Mouse (Mus musculus): ENCODE data around the gene Gramd4. TPM values are rescaled to one million over a fixed set of nuclear protein-coding genes. Genes with fewer than 3 reads are reported as not detected.
A peak's percentile ranks its signal among the peaks of the same experiment; 100 is the strongest.

The Gramd4 gene
- total RNA-seq (2014; rRNA removed; ENCODE audit: low replicate concordance) (31.8 and 35.0 TPM in 2 replicates), polyA plus RNA-seq (2015; fragmentation: Nextera tagmentation; extraction: Ambion mirVana) (15.4 and 16.2 TPM in 2 replicates)

DNA sequence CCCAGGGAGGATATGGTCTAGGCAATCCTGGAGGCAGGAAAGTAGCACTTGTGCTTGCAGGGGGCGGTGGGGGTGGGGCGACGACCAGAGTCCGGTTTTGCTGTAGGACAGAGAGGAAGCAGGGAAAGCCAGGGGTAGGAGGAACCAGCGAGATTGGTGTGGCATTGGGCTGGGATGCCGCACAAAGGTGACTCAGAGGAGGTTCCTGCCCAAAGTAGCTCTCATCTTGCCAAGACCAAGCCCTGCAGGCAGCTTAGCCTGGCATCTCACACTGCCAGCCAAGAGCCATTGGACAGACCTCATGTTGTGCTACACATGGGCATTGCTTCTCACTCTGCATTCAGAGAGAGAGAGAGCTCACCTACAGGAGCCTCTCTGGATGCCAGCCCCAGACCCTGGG is at the start of gene Gramd4:
TSS of gene Gramd4 (plus strand) at position 283 of the 400 bp plus-strand sequence.
- H3K27me3 ChIP-seq (ENCODE audit: control insufficient read depth, insufficient read depth, low read length) = no peaks in the 10 kb centered on the region
- H3K9me3 ChIP-seq (replicated peaks; ENCODE audit: control insufficient read depth, low read length) = no peaks in the 10 kb centered on the region
- H3K27ac ChIP-seq (ENCODE audit: low read depth) = peak within 1 kb of the TSS; percentile 87
- ATAC-seq (ENCODE audit: insufficient read depth, low read depth) = no peak
- TF ChIP-seq CTCF (IDR thresholded peaks at IDR 0.05; ENCODE audit: low read depth) = no peak
- TF ChIP-seq EP300 (IDR thresholded peaks at IDR 0.05; ENCODE audit: low read depth) = no peak
- no peak for DNase-seq (ENCODE audit: low spot score)
- peak within 1 kb of the TSS; percentile 94 for H3K4me2 ChIP-seq (ENCODE audit: low read depth, low read length)
- peak within 1 kb of the TSS; percentile 89 for H3K4me3 ChIP-seq (ENCODE audit: low read depth, low read length)
- WGBS = 22% methylated on average over 6 of the region's 6 CpGs
- H3K36me3 ChIP-seq (replicated peaks; ENCODE audit: control insufficient read depth, insufficient read depth, low read length) = no peaks in the 10 kb centered on the region
- H3K9ac ChIP-seq (replicated peaks; ENCODE audit: low read depth, low read length) = peak within 1 kb of the TSS; percentile 90
- H3K4me1 ChIP-seq (ENCODE audit: control insufficient read depth, insufficient read depth) = peaks cover 37% of the 10 kb centered on the region

DNA sequence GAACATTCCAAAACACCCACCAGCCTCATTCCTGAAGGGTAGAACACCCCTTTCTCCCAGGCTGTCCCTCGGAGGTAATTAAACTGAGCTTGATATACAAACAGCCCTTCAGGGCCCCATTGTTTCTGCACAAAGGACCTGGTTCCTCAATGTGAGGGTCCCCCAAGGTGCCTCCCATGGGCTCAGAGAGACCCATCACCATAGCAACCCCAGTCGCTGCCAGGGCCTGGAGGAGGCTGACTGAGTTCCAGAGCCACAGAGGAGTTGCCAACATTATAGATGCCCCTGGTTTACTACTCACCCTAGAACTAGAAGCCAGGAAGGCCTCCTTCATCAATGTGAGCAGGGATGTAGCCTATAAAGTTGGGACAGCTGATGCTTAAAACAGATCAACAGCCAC is 44.4 kb upstream of the Gramd4 start:
- no peak for TF ChIP-seq EP300 (IDR thresholded peaks at IDR 0.05; ENCODE audit: low read depth)
- TF ChIP-seq CTCF (IDR thresholded peaks at IDR 0.05; ENCODE audit: low read depth) = no peak
- ATAC-seq (ENCODE audit: insufficient read depth, low read depth) = no peak
- no peaks in the 10 kb centered on the region for H3K36me3 ChIP-seq (replicated peaks; ENCODE audit: control insufficient read depth, insufficient read depth, low read length)
- 49% methylated on average over 2 of the region's 2 CpGs for WGBS
- no peaks in the 10 kb centered on the region for H3K9me3 ChIP-seq (replicated peaks; ENCODE audit: control insufficient read depth, low read length)
- no peak overlapping the region for H3K4me2 ChIP-seq (ENCODE audit: low read depth, low read length)
- H3K27me3 ChIP-seq (ENCODE audit: control insufficient read depth, insufficient read depth, low read length) = no peaks in the 10 kb centered on the region
- no peak overlapping the region for H3K4me3 ChIP-seq (ENCODE audit: low read depth, low read length)
- H3K27ac ChIP-seq (ENCODE audit: low read depth) = no peak overlapping the region
- H3K4me1 ChIP-seq (ENCODE audit: control insufficient read depth, insufficient read depth) = peaks cover 24% of the 10 kb centered on the region
- no peak overlapping the region for H3K9ac ChIP-seq (replicated peaks; ENCODE audit: low read depth, low read length)
- DNase-seq (ENCODE audit: low spot score) = no peak

DNA sequence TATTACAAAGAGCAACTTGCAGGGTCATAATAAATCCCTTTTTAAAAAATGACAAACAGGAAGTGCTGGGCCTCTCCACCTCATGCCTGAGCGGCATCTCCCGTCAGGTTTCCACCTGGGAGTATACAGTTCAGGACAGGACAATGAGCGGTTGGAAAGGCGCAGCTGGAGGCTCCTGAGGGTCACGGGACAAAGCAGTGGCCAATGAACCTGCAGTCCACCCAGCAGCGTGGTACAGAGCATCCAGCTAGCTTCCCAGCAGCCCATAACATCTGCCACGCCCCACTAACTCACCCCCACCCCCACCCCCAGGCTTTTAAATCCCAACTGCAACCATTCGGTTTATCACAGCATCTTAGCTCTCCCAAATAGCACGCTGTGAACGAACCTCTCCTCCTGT is 43.8 kb upstream of the Gramd4 start:
- H3K4me2 ChIP-seq (ENCODE audit: low read depth, low read length) = no peak overlapping the region
- WGBS = 53% methylated on average over 10 of the region's 10 CpGs
- ATAC-seq (ENCODE audit: insufficient read depth, low read depth) = no peak
- no peak overlapping the region for H3K4me3 ChIP-seq (ENCODE audit: low read depth, low read length)
- H3K27ac ChIP-seq (ENCODE audit: low read depth) = no peak overlapping the region
- peaks cover 24% of the 10 kb centered on the region for H3K4me1 ChIP-seq (ENCODE audit: control insufficient read depth, insufficient read depth)
- DNase-seq (ENCODE audit: low spot score) = no peak
- no peak overlapping the region for H3K9ac ChIP-seq (replicated peaks; ENCODE audit: low read depth, low read length)
- no peaks in the 10 kb centered on the region for H3K9me3 ChIP-seq (replicated peaks; ENCODE audit: control insufficient read depth, low read length)
- H3K27me3 ChIP-seq (ENCODE audit: control insufficient read depth, insufficient read depth, low read length) = no peaks in the 10 kb centered on the region
- no peak for TF ChIP-seq EP300 (IDR thresholded peaks at IDR 0.05; ENCODE audit: low read depth)
- no peak for TF ChIP-seq CTCF (IDR thresholded peaks at IDR 0.05; ENCODE audit: low read depth)
- no peaks in the 10 kb centered on the region for H3K36me3 ChIP-seq (replicated peaks; ENCODE audit: control insufficient read depth, insufficient read depth, low read length)

GRCm38 (mm10) chr15:86015026-86015425 is 42.5 kb upstream of the Gramd4 start:
- Histone ChIP-seq H3K36me3 (replicated peaks; ENCODE audit: control insufficient read depth, insufficient read depth, low read length) (no peaks in the 10 kb centered on the region), H3K4me3 (ENCODE audit: low read depth, low read length) (no peak overlapping the region), H3K27me3 (ENCODE audit: control insufficient read depth, insufficient read depth, low read length) (no peaks in the 10 kb centered on the region), H3K9ac (replicated peaks; ENCODE audit: low read depth, low read length) (no peak overlapping the region), H3K4me2 (ENCODE audit: low read depth, low read length) (no peak overlapping the region), H3K9me3 (replicated peaks; ENCODE audit: control insufficient read depth, low read length) (no peaks in the 10 kb centered on the region), H3K27ac (ENCODE audit: low read depth) (no peak overlapping the region), H3K4me1 (ENCODE audit: control insufficient read depth, insufficient read depth) (peaks cover 24% of the 10 kb centered on the region)
- 82% methylated on average over 7 of the region's 7 CpGs for WGBS
- no peak for TF ChIP-seq CTCF (IDR thresholded peaks at IDR 0.05; ENCODE audit: low read depth)
- no peak for TF ChIP-seq EP300 (IDR thresholded peaks at IDR 0.05; ENCODE audit: low read depth)
- DNase-seq (ENCODE audit: low spot score) (no peak), ATAC-seq (ENCODE audit: insufficient read depth, low read depth) (no peak)

- no peaks in the 10 kb centered on the region for H3K27me3 ChIP-seq (ENCODE audit: control insufficient read depth, insufficient read depth, low read length)
- H3K4me3 ChIP-seq (ENCODE audit: low read depth, low read length) = no peak overlapping the region
- H3K36me3 ChIP-seq (replicated peaks; ENCODE audit: control insufficient read depth, insufficient read depth, low read length) = no peaks in the 10 kb centered on the region
- ATAC-seq (ENCODE audit: insufficient read depth, low read depth) (peak; percentile 47), DNase-seq (ENCODE audit: low spot score) (no peak)
- peaks cover 24% of the 10 kb centered on the region for H3K4me1 ChIP-seq (ENCODE audit: control insufficient read depth, insufficient read depth)
- H3K4me2 ChIP-seq (ENCODE audit: low read depth, low read length) = no peak overlapping the region
- TF ChIP-seq EP300 (IDR thresholded peaks at IDR 0.05; ENCODE audit: low read depth) (no peak), CTCF (IDR thresholded peaks at IDR 0.05; ENCODE audit: low read depth) (no peak)
- no peak overlapping the region for H3K9ac ChIP-seq (replicated peaks; ENCODE audit: low read depth, low read length)
- no peaks in the 10 kb centered on the region for H3K9me3 ChIP-seq (replicated peaks; ENCODE audit: control insufficient read depth, low read length)
- 18% methylated on average over 13 of the region's 13 CpGs for WGBS
- H3K27ac ChIP-seq (ENCODE audit: low read depth) = no peak overlapping the region
Measured at GRCm38 (mm10) chr15:86015860-86016541, 41.5 kb upstream of the Gramd4 start.

- no peak for DNase-seq (ENCODE audit: low spot score)
- H3K9ac ChIP-seq (replicated peaks; ENCODE audit: low read depth, low read length) = no peak overlapping the region
- no peak overlapping the region for H3K4me3 ChIP-seq (ENCODE audit: low read depth, low read length)
- no peak for ATAC-seq (ENCODE audit: insufficient read depth, low read depth)
- peaks cover 28% of the 10 kb centered on the region for H3K4me1 ChIP-seq (ENCODE audit: control insufficient read depth, insufficient read depth)
- H3K27ac ChIP-seq (ENCODE audit: low read depth) = no peak overlapping the region
- TF ChIP-seq CTCF (IDR thresholded peaks at IDR 0.05; ENCODE audit: low read depth) (no peak), EP300 (IDR thresholded peaks at IDR 0.05; ENCODE audit: low read depth) (no peak)
- H3K36me3 ChIP-seq (replicated peaks; ENCODE audit: control insufficient read depth, insufficient read depth, low read length) = no peaks in the 10 kb centered on the region
- no peaks in the 10 kb centered on the region for H3K9me3 ChIP-seq (replicated peaks; ENCODE audit: control insufficient read depth, low read length)
- H3K27me3 ChIP-seq (ENCODE audit: control insufficient read depth, insufficient read depth, low read length) = no peaks in the 10 kb centered on the region
- H3K4me2 ChIP-seq (ENCODE audit: low read depth, low read length) = no peak overlapping the region
- 89% methylated on average over 6 of the region's 6 CpGs for WGBS
Measured at GRCm38 (mm10) chr15:86017336-86017735, 40.2 kb upstream of the Gramd4 start.

Data from heart, postnatal 0 days (tissue).